Mouse (Mus musculus) left cerebral cortex, postnatal 25 days (tissue): ENCODE measurements around the gene Lyrm4. TPM values are rescaled to one million over a fixed set of nuclear protein-coding genes. Genes with fewer than 3 reads are reported as not detected.
A peak's percentile ranks its signal among the peaks of the same experiment; 100 is the strongest.

Source experiments
- DNase-seq, 2 experiments: peaks; one replicate each; pipeline ENCODE4 v3.0.0; 2022; ENCODE audit warnings: low spot score in 2 of 2, mixed read lengths in 1 of 2
- intact Hi-C: fragments of 180-260 bp; cut with DNase I; formaldehyde crosslinking; loops from one replicate; pipeline ENCODE4 v1.15.1; 2025
- total RNA-seq, 2 experiments: library from RNA; stranded (reverse); gene quantifications; 2 replicates each; pipeline ENCODE4 v1.2.3; 2021

Lyrm4 gene
- total RNA-seq, 2 experiments from 2014 or later = 22.6 to 23.1 TPM

- intact Hi-C loops = no loop called here
- no peak for DNase-seq
Observed at GRCm38 (mm10) chr13:36111331-36111730, 6.0 kb downstream of the Lyrm4 start.

GRCm38 (mm10) chr13:36108528-36108927, 8.8 kb downstream of the Lyrm4 start:
- intact Hi-C loops = no loop called here
- no peak for DNase-seq

GRCm38 (mm10) chr13:36105591-36105990, 11.7 kb downstream of the Lyrm4 start:
- intact Hi-C loops = no loop called here
- DNase-seq = no peak

- no peak for DNase-seq
- intact Hi-C loops = no loop called here
Observed at GRCm38 (mm10) chr13:36096684-36097383, 20.5 kb downstream of the Lyrm4 start.

GRCm38 (mm10) chr13:36088168-36088567, 29.2 kb downstream of the Lyrm4 start:
- intact Hi-C loops = no loop called here
- DNase-seq = no peak

- intact Hi-C loops = no loop called here
- DNase-seq = no peak
Observed at GRCm38 (mm10) chr13:36087427-36087826, 29.9 kb downstream of the Lyrm4 start.

GRCm38 (mm10) chr13:36086608-36087391, 30.5 kb downstream of the Lyrm4 start:
- peak in 1 of 2 experiments; percentile 35 for DNase-seq
- intact Hi-C loops = no loop called here

- DNase-seq = no peak
- intact Hi-C loops = no loop called here
Observed at GRCm38 (mm10) chr13:36085971-36086370, 31.4 kb downstream of the Lyrm4 start.

- intact Hi-C loops = no loop called here
- peak; percentile 11 to 67 for DNase-seq
Observed at GRCm38 (mm10) chr13:36084701-36085100, 32.6 kb downstream of the Lyrm4 start.

- no peak for DNase-seq
Observed at GRCm38 (mm10) chr13:36081591-36081990, 35.7 kb downstream of the Lyrm4 start.

GRCm38 (mm10) chr13:36074484-36074883, 42.8 kb downstream of the Lyrm4 start:
- DNase-seq = no peak
- intact Hi-C loops = no loop called here

More at GRCm38 (mm10) chr13:36081591-36081990, 35.7 kb downstream of the Lyrm4 start:
- intact Hi-C loops = no loop called here

GRCm38 (mm10) chr13:36066676-36067075, 50.6 kb downstream of the Lyrm4 start:
- no peak for DNase-seq
- intact Hi-C loops = no loop called here

GRCm38 (mm10) chr13:36057489-36057888, 59.8 kb downstream of the Lyrm4 start:
- intact Hi-C loops = no loop called here

GRCm38 (mm10) chr13:36056925-36057324, 60.4 kb downstream of the Lyrm4 start:
- no peak for DNase-seq
- intact Hi-C loops = no loop called here

More at GRCm38 (mm10) chr13:36057489-36057888, 59.8 kb downstream of the Lyrm4 start:
- DNase-seq = no peak

GRCm38 (mm10) chr13:36056509-36056908, 60.8 kb downstream of the Lyrm4 start:
- DNase-seq = no peak
- intact Hi-C loops = no loop called here

GRCm38 (mm10) chr13:36035528-36035927, 81.8 kb downstream of the Lyrm4 start:
- no peak for DNase-seq
- intact Hi-C loops = no loop called here

- intact Hi-C loops = no loop called here
Observed at GRCm38 (mm10) chr13:36031959-36032358, 85.4 kb downstream of the Lyrm4 start.

GRCm38 (mm10) chr13:36019309-36020274, 97.7 kb downstream of the Lyrm4 start:
- intact Hi-C loops = loop anchor here (1.0 to 5.0 kb wide), 5 partner anchors 98 to 1308 kb away; partner anchors contain the start of genes Fars2 and Lyrm4
- peak; percentile 88 to 92 for DNase-seq

More at GRCm38 (mm10) chr13:36031959-36032358, 85.4 kb downstream of the Lyrm4 start:
- DNase-seq = no peak

GRCm38 (mm10) chr13:36018017-36018416, 99.3 kb downstream of the Lyrm4 start:
- DNase-seq = no peak
- intact Hi-C loops = loop anchor here (5.0 kb wide), 3 partner anchors 259 to 1309 kb away; no protein-coding TSS in a partner anchor
